Mouse (Mus musculus) testis, postnatal 10 days (tissue): ENCODE data around the gene Dst.
A peak's percentile ranks its signal among the peaks of the same experiment; 100 is the strongest.

Experiments used
- DNase-seq: peaks from one replicate; pipeline ENCODE4 v3.0.0; 2021; ENCODE audit warnings: low spot score

The Dst gene

DNA sequence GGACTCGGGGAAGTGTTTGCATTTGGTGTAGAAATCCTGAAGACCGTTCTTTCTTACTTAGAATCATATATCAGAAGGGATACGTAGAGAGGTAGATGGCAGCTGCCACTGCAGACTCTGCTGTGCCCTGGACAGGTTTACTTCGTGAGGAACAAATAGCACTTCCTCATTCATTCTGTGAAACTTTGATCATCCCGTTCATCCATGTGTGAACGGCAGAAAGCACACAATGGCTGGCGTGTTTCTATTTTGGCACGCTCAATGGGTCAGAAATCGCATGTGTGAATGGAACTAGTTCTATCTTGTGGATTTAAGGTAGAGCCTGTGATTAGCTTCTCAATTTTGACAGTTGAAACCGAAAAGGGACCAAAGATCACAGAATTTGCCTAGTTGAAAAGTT lies 222.8 kb downstream of the Dst start:
- DNase-seq = no peak

DNA sequence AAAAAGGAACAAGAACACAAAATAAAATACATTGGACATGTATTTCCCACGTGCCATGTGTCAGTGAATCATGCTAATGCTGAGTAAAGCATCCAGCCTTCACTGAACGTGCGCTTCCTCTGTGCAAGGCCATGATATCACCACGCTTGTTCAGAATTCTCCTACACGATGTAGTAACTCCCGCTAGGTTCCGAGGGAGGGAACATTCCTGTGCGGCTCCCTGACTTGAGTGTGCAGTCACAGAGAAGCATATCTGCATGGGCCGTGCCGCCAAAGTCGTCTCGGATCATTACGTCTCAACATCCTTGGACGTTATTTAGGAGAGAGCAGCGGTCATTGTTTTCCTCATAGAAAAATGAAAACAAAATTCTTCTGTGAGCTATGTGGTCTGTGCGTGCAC lies 224.8 kb downstream of the Dst start:
- no peak for DNase-seq

DNA sequence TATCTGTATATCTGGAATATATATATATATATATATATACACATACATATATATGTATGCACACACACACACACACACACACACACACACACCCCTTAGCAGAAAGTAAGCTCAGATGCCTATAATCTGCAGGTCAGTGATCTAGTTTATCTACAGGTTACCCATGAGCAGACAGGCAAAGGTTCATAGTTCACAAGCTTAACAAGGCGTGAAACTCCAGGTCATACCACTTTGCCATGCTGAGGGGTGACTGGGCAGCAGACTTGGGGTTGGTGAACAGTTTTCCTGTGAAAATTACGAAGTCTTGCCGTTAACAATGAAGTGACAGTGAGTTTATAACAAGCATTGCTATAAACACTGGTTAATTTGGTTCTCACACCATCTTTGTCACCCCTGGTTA lies 227.5 kb downstream of the Dst start:
- DNase-seq = no peak

DNA sequence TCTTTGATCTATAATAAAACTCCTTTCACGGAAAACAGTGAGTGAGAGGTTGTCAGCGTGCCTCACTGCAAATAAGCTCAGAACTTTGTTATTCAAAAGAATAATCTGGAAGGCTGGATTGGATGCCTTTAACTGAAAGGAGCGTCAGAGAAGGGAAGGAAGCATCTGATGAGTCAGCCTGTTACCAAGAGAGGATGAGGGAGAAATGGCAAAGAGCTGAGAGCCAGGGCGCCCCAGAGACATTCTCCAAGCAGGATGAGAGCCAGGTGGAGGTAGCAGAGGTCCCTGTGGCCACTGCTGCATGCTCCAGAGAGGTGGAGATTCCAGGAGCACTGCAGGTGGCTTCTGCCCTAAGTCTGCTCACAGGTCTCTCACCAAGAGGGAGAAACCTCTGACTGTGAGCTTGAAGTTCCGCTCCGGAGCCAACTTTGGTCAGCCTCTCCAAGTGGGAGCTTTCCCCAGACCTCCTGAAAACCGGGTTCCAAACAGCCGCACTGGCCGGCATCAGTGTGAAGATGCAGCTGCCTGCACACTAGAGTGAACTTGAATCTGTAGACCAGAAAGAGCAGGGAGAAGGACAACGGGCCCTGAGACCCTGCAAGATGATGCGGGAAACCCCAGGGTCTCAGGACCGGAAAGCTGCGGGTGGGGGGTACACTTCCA lies 231.3 kb downstream of the Dst start:
- no peak for DNase-seq

DNA sequence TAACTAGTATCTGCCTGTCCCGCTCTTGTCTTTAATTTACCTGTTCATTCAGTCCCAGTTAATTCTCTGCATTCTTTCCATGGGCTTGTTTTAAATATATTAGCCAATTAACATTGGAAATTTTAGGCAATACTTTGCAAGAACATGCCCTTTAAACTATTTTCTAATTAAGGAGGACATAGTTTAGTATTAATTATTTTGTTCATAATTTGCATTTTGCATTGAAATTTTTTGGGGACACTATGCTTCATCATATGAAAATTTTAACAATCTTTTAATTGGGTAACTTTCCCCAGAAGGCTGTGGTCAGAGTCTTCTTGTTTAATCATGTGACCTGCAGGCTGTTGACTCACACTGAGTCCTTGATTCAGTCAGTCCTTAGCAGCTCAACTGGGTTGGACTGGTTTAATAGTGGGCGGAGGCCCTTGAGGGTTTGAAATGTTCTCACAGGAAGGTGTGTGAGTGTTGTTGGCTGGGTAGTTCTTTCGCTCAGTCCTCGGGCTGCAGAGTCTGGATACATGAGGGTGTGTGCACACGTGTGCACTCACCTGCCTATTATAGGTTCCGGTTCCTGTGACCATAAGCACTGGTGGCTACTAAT lies 231.9 kb downstream of the Dst start:
- no peak for DNase-seq

DNA sequence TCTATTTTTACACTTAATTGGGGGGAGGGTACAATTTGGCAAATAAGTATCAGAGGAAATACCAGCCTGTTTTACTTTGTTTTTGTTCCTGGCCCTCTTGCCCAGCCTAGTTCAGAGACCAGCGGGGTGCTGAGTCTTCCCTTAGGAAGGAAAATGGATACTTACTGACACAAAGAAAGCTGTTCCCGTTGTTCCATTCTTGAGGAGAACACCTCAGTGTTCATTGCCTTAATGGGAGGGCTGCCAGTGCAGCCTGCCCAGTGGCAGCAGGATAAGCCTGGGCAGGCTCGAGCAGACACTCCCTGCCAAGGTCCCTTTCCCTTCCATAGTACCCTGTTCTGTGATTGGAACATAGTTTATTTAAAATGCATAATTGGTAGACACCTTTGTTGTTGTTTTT lies 232.7 kb downstream of the Dst start:
- no peak for DNase-seq

DNA sequence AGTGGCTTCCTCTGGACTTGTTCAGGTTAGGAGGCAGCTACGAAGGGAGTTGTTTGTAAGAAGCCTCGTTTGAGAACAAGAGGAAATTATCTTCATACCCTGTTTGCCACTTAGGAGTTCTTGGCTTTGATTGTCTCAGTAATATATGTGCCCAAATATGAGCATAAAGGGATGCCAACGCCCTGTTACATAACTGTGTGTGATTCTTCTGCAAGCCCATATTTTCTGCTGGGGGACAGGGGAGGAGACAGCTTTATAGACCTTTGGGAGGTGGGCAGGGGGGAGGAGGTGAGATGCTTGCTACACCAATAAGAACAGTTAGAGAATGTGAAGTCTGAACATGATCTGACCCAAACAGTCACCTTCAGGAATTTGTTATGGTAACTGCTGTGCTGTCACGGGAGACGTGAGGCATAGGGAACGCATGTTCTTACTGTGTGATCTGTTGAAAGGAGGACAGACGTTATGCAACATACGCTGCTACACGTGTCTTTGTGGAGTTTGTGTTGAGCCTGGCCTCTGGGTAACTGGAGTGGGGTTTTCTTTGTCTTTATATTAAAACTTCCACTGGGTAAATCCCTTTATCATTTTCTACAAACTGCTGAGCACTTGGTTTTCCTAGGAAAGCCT lies 235.0 kb downstream of the Dst start:
- DNase-seq = no peak

DNA sequence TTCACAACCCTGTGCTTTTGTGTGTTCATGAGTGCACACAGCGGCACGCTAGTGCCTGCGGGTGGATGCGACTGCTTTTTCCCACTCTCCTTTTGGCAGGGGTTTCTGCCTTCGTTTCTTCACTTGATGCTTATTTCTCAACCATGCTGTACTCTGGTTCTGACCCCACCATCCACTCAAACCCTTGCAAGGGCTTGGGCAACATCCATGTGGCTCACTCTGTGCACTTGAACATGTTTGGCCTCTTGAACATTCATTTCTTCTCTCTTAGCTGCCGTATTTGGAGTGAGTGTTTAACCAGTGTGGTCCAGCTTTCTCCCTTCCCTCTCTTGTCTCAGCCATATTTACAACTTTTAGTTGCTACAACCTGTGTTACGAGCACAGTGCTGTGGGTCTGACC lies 236.8 kb downstream of the Dst start:
- no peak for DNase-seq

DNA sequence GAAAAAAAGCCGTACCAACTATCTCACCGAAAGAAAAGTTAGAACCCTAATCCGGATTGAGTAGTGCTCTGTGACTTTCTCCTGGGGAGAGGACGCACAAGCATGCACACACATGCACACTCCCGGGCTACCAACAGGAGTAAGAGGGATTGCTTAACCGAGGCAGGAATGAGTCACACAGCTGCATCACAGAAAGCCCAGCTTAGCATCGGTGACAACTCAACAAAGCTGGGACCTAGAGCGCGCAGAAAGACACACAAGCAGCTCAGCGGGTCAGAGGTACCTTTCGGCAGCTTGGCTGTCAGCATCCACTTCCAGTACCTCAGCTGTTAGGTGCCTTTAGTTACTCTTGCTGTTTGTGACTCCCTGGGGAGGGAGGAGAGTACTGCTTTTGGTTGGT lies 240.0 kb downstream of the Dst start:
- no peak for DNase-seq

DNA sequence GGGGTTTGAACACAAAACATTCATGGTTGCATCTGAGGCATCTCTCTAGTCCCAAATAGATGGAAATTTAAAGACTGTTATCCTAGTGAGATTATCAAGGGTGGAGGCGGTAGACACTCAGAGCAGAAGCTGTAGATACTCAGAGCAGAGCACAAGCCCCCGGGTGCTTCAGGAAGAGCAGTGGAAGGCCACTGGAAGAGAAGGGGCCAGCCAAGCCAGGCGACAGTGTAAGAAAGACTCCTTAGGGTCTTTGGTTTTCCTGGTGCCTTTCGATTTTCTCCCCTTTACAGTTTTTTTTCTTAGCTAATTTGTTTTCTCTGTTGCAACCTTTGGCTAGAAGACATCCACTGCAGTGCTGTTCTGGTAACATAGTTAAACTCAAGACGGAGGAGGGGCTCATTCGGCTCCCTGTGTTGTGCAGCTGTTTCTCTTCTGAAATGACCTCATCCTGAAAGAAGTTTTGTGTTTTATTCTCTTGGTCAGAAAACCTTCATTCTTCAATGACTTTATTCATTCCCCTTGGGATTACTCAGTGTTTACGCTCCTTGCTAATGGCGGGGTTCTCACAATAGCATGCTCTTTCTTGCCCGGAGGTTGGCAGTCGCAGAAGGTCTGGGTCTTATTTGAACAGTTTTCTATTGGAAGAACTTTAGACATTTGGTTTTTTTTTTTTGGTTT lies 242.5 kb downstream of the Dst start:
- no peak for DNase-seq

DNA sequence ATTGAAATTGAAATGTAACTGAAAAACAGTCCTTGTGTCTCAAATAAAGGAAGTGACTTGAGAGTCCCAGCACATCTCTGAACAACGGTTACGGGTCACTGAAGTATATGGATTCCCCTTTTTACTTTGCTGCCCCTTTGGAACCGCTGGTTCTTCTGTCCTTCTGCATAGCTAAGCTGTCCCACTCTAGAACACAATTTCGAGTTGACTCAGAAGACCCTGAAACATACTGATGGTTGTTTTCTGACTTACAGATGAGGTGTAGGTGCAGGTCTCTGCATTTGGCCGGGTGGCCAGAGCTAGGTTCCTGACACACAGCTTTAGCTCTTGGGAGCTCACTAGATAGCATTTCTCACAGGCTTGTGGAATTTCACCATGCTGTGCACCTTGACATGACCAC lies 244.7 kb downstream of the Dst start:
- no peak for DNase-seq

DNA sequence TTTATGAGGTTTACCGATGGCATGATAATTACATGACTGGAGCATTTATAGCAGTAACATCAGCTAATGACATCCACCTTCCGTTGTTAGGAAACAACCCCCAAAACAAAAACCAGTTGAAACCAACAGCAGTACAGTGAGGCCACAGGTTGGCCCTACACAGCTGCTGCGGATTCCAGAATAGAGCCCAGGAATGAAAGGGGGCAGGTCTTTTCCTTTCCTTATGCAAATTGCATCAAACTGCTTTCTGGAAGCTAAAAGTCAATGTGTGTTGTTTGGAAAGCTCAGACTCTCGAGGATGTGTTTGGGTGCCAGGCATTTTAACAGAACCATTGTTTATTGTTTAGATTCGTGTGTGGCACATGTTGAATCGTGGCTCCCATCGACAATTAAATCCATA lies 248.0 kb downstream of the Dst start:
- no peak for DNase-seq

DNA sequence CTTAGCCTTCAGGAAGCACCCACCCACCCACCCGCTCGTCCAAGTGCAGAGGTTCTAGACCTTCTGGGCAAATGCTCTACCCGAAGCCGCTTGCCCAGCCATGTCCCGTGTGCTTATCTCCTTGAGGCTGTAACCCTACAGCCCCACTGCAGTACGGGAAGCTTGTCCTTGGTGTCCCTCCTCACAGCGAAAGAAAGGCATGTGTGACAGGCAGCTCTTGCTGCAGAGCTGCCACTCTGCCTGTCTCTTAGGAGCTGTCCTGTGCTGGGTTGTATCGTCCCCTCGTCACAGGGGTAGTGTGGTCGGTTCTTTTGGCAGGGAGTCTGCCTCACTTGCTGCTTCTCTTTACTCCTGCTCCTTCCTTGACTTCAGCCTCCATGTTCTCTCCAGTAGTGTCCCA lies 249.7 kb downstream of the Dst start:
- DNase-seq = no peak

DNA sequence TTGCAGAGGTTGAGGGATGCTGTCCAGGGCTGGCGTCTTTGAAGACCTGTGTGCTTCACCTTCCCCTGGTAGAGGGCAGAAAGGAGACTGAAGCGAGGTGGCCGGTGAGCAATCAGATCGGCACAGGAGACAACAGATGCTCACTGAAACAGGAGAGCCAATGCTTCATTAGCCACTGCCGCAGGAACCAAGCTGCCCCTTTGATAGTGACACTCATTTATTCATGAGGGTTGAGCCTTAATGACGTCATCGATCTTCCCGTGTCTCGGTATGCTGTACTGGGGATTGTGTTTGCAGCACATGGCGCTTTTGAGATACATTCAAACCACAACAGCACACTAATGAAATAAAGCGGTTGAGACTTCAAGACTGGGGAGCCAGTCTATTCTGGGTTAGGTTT lies 250.8 kb downstream of the Dst start:
- no peak for DNase-seq

DNA sequence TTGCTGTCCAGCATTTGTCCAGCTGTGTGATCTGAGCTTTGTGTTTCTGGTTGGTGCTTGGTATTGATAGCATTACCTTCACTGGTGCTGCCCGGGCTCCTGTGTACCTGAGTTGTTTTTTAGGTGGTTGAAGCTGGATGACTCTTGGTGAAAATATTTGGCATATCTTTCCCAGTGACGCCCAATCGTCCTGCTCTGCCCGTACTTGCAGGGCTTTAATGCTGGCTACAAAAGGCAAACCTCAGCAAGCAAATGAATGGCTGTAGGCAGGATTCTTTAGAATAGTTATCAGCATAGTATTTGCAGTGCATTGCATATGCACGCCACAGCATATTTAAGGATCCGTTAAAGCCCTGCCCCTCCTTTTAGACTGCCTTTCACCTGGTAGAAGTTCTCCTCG lies 251.9 kb downstream of the Dst start:
- no peak for DNase-seq

DNA sequence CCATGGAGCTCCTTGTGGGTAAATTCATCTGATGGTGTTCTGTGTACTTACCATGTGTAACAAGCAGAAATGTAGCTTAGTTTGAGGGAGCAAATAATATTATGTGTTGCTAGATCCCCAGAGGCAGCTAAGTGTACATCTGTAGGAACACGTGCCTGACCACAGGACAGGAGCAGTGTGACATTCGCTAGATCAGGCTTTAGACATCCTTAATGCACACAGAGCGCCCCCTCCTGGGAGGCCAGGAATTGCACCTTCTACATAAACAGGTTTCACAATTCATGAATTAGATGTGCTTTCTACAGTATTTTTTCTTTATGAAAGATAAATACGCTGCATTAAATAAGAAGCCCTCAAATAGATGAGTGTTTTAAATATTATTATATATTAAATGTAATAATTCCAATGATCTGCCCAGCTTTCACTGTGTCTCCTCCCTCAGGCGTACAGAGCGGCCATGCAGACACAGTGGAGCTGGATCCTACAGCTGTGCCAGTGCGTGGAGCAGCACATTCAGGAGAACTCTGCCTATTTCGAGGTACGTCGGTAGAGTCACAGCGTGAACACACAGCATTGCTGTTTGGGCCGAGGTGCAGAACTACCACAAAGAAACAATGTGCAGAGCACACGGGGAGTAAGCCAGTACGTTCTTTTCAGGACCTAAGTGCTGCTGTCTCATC lies 256.7 kb downstream of the Dst start:
- peak; percentile 92 for DNase-seq

DNA sequence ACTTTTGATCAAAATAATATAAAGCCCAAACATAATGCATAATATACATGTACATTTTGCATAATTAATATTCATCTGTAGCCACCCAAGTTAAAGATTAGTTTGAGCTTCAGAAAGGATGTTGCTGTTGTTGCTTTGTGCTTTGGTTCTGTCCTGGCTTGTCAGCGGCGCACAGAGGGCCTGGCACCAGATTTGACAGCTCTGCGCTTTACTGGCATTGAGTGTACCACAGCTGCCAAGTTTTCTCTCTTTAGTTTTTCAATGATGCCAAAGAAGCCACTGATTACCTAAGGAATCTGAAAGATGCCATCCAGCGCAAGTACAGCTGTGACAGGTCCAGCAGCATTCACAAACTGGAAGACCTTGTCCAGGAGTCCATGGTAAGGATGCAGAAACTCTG lies 257.9 kb downstream of the Dst start:
- DNase-seq = no peak

DNA sequence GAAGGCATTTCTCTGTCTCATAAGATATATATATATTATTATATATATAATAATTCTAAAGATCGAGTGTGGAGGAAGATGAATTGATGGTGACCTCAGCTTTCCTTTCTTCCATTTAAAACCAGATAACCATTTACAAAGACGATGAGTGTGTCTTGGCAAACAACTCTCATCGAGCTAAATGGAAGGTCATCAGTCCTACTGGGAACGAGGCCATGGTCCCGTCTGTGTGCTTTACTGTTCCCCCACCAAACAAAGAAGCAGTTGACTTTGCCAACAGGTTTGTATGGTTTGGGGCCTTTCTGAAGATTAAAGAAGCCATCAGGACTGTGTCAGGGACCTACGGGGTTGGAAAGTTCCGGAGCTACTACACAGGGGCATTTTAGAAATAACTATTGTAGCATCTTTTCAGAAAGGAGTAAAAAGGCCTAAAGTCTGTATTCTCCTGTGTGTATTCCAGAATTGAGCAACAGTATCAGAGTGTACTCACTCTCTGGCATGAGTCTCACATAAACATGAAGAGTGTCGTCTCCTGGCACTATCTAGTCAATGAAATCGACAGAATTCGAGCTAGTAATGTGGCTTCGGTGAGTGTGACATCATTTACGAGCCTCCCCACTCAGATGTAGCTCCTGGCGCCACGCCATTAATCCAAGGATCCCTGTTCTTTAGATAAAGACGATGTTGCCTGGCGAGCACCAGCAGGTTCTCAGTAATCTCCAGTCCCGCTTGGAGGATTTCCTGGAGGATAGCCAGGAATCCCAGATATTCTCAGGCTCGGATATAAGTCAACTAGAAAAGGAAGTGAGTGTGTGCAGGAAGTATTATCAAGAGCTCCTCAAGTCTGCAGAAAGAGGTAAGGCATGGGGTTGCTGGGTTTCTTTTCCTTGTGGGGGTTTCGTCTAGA lies 259.4 kb downstream of the Dst start:
- peak; percentile 84 for DNase-seq

DNA sequence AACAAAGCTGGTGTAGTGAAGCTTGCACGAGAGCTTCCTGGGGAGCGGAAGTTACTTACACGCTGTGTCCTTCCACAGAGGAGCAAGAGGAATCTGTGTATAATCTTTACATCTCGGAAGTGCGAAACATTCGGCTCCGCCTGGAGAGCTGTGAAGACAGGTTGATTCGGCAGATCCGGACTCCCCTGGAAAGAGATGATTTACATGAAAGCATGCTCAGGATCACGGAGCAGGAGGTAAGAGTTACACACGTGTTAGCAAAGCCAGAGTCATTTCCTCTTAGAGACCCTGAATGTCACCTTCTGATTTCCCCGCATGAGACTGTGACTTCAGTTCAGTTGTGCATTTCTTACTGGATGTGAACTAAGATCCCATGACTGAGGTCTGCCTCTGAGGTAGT lies 261.1 kb downstream of the Dst start:
- no peak for DNase-seq

DNA sequence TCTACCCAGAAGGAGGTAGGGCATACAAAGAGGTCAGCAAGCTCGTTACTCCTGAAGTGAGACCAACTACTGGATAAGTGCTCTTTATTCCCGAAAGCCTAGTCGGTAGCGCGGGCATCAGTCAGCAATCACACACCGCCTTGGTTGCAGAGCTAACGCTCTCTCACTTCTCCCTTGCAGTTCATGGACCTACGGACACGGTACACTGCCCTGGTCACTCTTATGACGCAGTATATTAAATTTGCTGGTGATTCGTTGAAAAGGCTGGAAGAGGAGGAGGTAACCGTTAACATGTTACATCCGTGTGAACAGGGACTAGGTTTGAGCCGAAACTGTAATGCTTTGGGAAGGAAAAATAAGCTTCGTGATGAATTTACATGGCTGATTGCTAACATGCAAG lies 266.5 kb downstream of the Dst start:
- DNase-seq = no peak

DNA sequence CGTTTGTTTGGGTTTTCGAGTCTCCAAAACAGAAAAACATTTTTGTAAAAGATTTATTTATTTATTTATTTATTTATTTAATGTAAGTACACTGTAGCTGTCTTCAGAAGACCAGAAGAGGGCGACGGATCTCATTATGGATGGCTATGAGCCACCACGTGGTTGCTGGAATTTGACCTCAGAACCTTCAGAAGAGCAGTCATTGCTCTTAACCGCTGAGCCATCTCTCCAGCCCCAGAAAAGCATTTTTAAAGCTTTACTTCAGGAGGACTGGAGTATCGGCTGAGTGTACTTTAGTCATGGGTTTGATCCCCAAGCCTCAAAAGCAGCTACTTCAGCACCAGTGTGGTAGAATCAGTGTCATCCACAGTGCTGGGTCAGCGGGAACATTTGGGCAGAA lies 266.9 kb downstream of the Dst start:
- DNase-seq = no peak
